Comparison of ENCODE assay signal across 12 mouse cellular contexts in the genomic region with DNA sequence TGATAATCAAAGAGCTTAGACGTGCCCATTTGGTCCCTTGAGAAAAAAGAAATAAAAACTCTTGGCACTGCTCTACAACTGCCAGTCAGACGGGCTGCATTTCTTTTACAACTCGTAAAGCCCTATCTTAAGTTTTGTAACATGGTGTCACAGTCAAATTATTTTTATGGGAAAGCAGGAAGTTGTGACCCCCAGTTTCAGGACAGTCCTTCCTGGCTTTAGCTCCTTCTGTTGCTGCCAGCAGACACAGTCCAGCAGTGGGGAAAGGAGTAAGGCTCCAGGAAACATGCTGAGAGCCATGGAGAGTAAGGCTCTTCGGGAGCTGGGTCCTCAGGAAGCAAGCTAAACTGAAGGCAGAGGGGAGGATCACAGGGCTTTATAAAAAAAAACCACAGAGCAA. TPM values are rescaled to one million over a fixed set of nuclear protein-coding genes. Genes with fewer than 3 reads are reported as not detected.
A peak's percentile ranks its signal among the peaks of the same experiment; 100 is the strongest.
DNase-seq lines count a peak whose midpoint lies in the region; ATAC-seq and TF ChIP-seq lines count a peak whose summit lies in the region.
"Had no signal": no experiment of that assay in that cellular context is flagged by ENCODE, and none has a peak within 500 bp of the region (broad histone marks: within the 10 kb centered on the region; RNA-seq: fewer than 3 reads in every experiment).

No protein-coding gene starts in this region.

- DNase-seq in hindbrain, postnatal 0 days (ENCODE audit: low spot score): no peak
- peak; percentile 90 for DNase-seq in adipocyte (ENCODE audit: low spot score)
- DNase-seq in heart, adult 9 months (ENCODE audit: low spot score in 2 of 2): peak; percentile 64 to 66
- DNase-seq in kidney, postnatal 36 days: peak; percentile 27 to 36
- DNase-seq in frontal cortex, postnatal 36 days (ENCODE audit: low spot score in 2 of 2): no peak
- DNase-seq in ovary, adult 18-20 months (ENCODE audit: low spot score): no peak
- DNase-seq: embryo, embryonic 11 days; thymus, postnatal 36 days had no signal

- peak overlapping the region; percentile 33 for H3K27ac ChIP-seq in hindbrain, postnatal 0 days
- H3K27ac ChIP-seq in hindbrain, embryonic 12.5 days: no peak overlapping the region
- H3K27ac ChIP-seq: forebrain, embryonic 13.5 days had no signal

- no peak overlapping the region for H3K4me2 ChIP-seq in hindbrain, postnatal 0 days (ENCODE audit: low read depth, low read length)
- H3K4me2 ChIP-seq in hindbrain, embryonic 12.5 days (replicated peaks): no peak overlapping the region
- H3K4me2 ChIP-seq: forebrain, embryonic 13.5 days had no signal

- TF ChIP-seq CTCF in hindbrain, postnatal 0 days (IDR thresholded peaks at IDR 0.05; ENCODE audit: low read depth): no peak

- no peak overlapping the region for H3K9ac ChIP-seq in hindbrain, postnatal 0 days (replicated peaks; ENCODE audit: low read length)
- no peak overlapping the region for H3K9ac ChIP-seq in hindbrain, embryonic 12.5 days
- H3K9ac ChIP-seq: forebrain, embryonic 13.5 days had no signal

- H3K36me3 ChIP-seq in hindbrain, postnatal 0 days (ENCODE audit: insufficient read depth, low read length): peaks cover 53% of the 10 kb centered on the region
- peaks cover 70% of the 10 kb centered on the region for H3K36me3 ChIP-seq in hindbrain, embryonic 12.5 days

- no peak for ATAC-seq in hindbrain, postnatal 0 days
- ATAC-seq in hindbrain, embryonic 12.5 days (ENCODE audit: low FRiP score): no peak
- ATAC-seq: forebrain, embryonic 13.5 days had no signal

- WGBS in hindbrain, postnatal 0 days: 44% methylated on average over 4 of the region's 4 CpGs
- 81% methylated on average over 4 of the region's 4 CpGs for WGBS in hindbrain, embryonic 12.5 days

- H3K4me3 ChIP-seq in hindbrain, postnatal 0 days (ENCODE audit: low read length): no peak overlapping the region
- H3K4me3 ChIP-seq in hindbrain, embryonic 12.5 days: no peak overlapping the region
- H3K4me3 ChIP-seq: forebrain, embryonic 13.5 days had no signal

- H3K27me3 ChIP-seq in hindbrain, postnatal 0 days (ENCODE audit: insufficient read depth, low read length): no peaks in the 10 kb centered on the region
- no peaks in the 10 kb centered on the region for H3K27me3 ChIP-seq in hindbrain, embryonic 12.5 days
- H3K27me3 ChIP-seq: forebrain, embryonic 13.5 days had no signal

- H3K9me3 ChIP-seq in hindbrain, postnatal 0 days (ENCODE audit: low read length): no peaks in the 10 kb centered on the region
- H3K9me3 ChIP-seq in hindbrain, embryonic 12.5 days (replicated peaks): no peaks in the 10 kb centered on the region; the same call in 1 of the 2 replicates
- H3K9me3 ChIP-seq: forebrain, embryonic 13.5 days had no signal

- peaks cover 2% of the 10 kb centered on the region for H3K4me1 ChIP-seq in hindbrain, postnatal 0 days (ENCODE audit: insufficient read depth, low read length)
- H3K4me1 ChIP-seq in hindbrain, embryonic 12.5 days: peaks cover 20% of the 10 kb centered on the region

RNA-seq across cellular contexts. Expression of gene Dtx4, which starts 17.5 kb away (rescaled TPM):
- 54.7 and 55.6 TPM in 2 replicates for total RNA-seq in hindbrain, postnatal 0 days (2014; rRNA removed)
- 23.3 and 24.6 TPM in 2 replicates for polyA plus RNA-seq in hindbrain, postnatal 0 days (2015; fragmentation: Nextera tagmentation; extraction: Ambion mirVana)
- 56.7 and 58.6 TPM in 2 replicates for polyA plus RNA-seq in hindbrain, embryonic 12.5 days (2016; fragmentation: Nextera tagmentation; extraction: Ambion mirVana)

RNA-seq across cellular contexts. Expression of gene Mpeg1, which starts 23.2 kb away (rescaled TPM):
- 2.5 and 3.1 TPM in 2 replicates for total RNA-seq in hindbrain, postnatal 0 days (2014; rRNA removed)
- 1.0 and 1.2 TPM in 2 replicates for polyA plus RNA-seq in hindbrain, postnatal 0 days (2015; fragmentation: Nextera tagmentation; extraction: Ambion mirVana)
- 0.70 and 0.75 TPM in 2 replicates for polyA plus RNA-seq in hindbrain, embryonic 12.5 days (2016; fragmentation: Nextera tagmentation; extraction: Ambion mirVana)

RNA-seq across cellular contexts. Expression of gene Pfpl, which starts 56.1 kb away (rescaled TPM):
- total RNA-seq in hindbrain, postnatal 0 days (2014; rRNA removed): not detected in 2 replicates
- polyA plus RNA-seq in hindbrain, postnatal 0 days (2015; fragmentation: Nextera tagmentation; extraction: Ambion mirVana): not detected in 2 replicates
- polyA plus RNA-seq in hindbrain, embryonic 12.5 days (2016; fragmentation: Nextera tagmentation; extraction: Ambion mirVana): not detected in 2 replicates
- polyA plus RNA-seq: forebrain, embryonic 13.5 days; liver, embryonic 16.5 days; neural tube, embryonic 11.5 days had no signal

Comparison
In these comparisons a context has a peak if more than half of its experiments do, and no peak if none do; other contexts are left out.
1. DNase-seq: peak in adipocyte (single experiment), heart, adult 9 months (2 of 2) and kidney, postnatal 36 days (2 of 2); none in hindbrain, postnatal 0 days (single experiment), frontal cortex, postnatal 36 days (0 of 2) and ovary, adult 18-20 months (single experiment).